Mouse (Mus musculus) bone marrow macrophage, adult 2 months (primary cell): ENCODE measurements around the gene Abcc2.

Source experiments
- CTCF ChIP-seq: IDR thresholded peaks from 2 replicates; pipeline ENCODE4 v1.5.1; 2012; ENCODE audit warnings: low read depth, mild to moderate bottlenecking, low read length, moderate library complexity
- POLR2A ChIP-seq: IDR thresholded peaks from 2 replicates; pipeline ENCODE4 v1.6.1; 2012; ENCODE audit warnings: mild to moderate bottlenecking, low read depth, low read length, borderline replicate concordance

- no peak for TF ChIP-seq POLR2A
- no peak for TF ChIP-seq CTCF
Observed at GRCm38 (mm10) chr19:43884668-43885498, 102.9 kb downstream of the Abcc2 start.
